Mouse (Mus musculus): Measurements from ENCODE around the gene Fam19a3. TPM values are rescaled to one million over a fixed set of nuclear protein-coding genes. Genes with fewer than 3 reads are reported as not detected.
A peak's percentile ranks its signal among the peaks of the same experiment; 100 is the strongest.

Gene Fam19a3
- polyA plus RNA-seq, 1 experiment from 2014 or later, result 0.05 TPM

GRCm38 (mm10) chr3:104794953-104795470 lies 13.4 kb upstream of the Fam19a3 start:
- Histone ChIP-seq H3K4me2 (ENCODE audit: low read length) (no peak overlapping the region), H3K27ac (ENCODE audit: low read depth, low read length) (no peak overlapping the region), H3K9ac (ENCODE audit: low read length) (no peak overlapping the region), H3K9me3 (replicated peaks; ENCODE audit: control insufficient read depth, low read length) (no peaks in the 10 kb centered on the region), H3K4me3 (ENCODE audit: low read depth, low read length) (no peak overlapping the region), H3K4me1 (ENCODE audit: control insufficient read depth, insufficient read depth, low read length) (peaks cover 17% of the 10 kb centered on the region; the same call in 1 of the 2 replicates), H3K36me3 (ENCODE audit: control insufficient read depth, insufficient read depth, low read length) (peaks cover 21% of the 10 kb centered on the region; the same call in 1 of the 2 replicates), H3K27me3 (replicated peaks; ENCODE audit: control insufficient read depth, insufficient read depth, low read length) (no peaks in the 10 kb centered on the region)
- WGBS, result 77% methylated on average over 12 of the region's 12 CpGs
- DNase-seq (ENCODE audit: low spot score), result no peak
- no peak for ATAC-seq

- no peak overlapping the region for H3K9ac ChIP-seq (ENCODE audit: low read length)
- H3K36me3 ChIP-seq (ENCODE audit: control insufficient read depth, insufficient read depth, low read length), result peaks cover 16% of the 10 kb centered on the region; the same call in 1 of the 2 replicates
- H3K4me2 ChIP-seq (ENCODE audit: low read length), result no peak overlapping the region
- ATAC-seq (peak; percentile 90), DNase-seq (ENCODE audit: low spot score) (peak; percentile 93)
- peak overlapping the region; percentile 60; the same call in 1 of the 2 replicates for H3K27ac ChIP-seq (ENCODE audit: low read depth, low read length)
- peaks cover 18% of the 10 kb centered on the region; the same call in 1 of the 2 replicates for H3K4me1 ChIP-seq (ENCODE audit: control insufficient read depth, insufficient read depth, low read length)
- H3K9me3 ChIP-seq (replicated peaks; ENCODE audit: control insufficient read depth, low read length), result no peaks in the 10 kb centered on the region
- no peaks in the 10 kb centered on the region for H3K27me3 ChIP-seq (replicated peaks; ENCODE audit: control insufficient read depth, insufficient read depth, low read length)
- WGBS, result 45% methylated on average over 20 of the region's 20 CpGs
- H3K4me3 ChIP-seq (ENCODE audit: low read depth, low read length), result no peak overlapping the region
Measured at GRCm38 (mm10) chr3:104793871-104794828, 12.5 kb upstream of the Fam19a3 start.

GRCm38 (mm10) chr3:104792360-104793270 lies 11.0 kb upstream of the Fam19a3 start:
- 77% methylated on average over 15 of the region's 15 CpGs for WGBS
- Histone ChIP-seq H3K27me3 (replicated peaks; ENCODE audit: control insufficient read depth, insufficient read depth, low read length) (no peaks in the 10 kb centered on the region), H3K4me2 (ENCODE audit: low read length) (no peak overlapping the region), H3K4me3 (ENCODE audit: low read depth, low read length) (no peak overlapping the region), H3K36me3 (ENCODE audit: control insufficient read depth, insufficient read depth, low read length) (peaks cover 16% of the 10 kb centered on the region; the same call in 1 of the 2 replicates), H3K9me3 (replicated peaks; ENCODE audit: control insufficient read depth, low read length) (no peaks in the 10 kb centered on the region), H3K4me1 (ENCODE audit: control insufficient read depth, insufficient read depth, low read length) (peaks cover 22% of the 10 kb centered on the region; the same call in 1 of the 2 replicates), H3K9ac (ENCODE audit: low read length) (no peak overlapping the region), H3K27ac (ENCODE audit: low read depth, low read length) (no peak overlapping the region)
- DNase-seq (ENCODE audit: low spot score) (no peak), ATAC-seq (no peak)

- no peak for DNase-seq (ENCODE audit: low spot score)
- Histone ChIP-seq H3K9me3 (replicated peaks; ENCODE audit: control insufficient read depth, low read length) (no peaks in the 10 kb centered on the region), H3K9ac (ENCODE audit: low read length) (no peak overlapping the region), H3K36me3 (ENCODE audit: control insufficient read depth, insufficient read depth, low read length) (peaks cover 12% of the 10 kb centered on the region; the same call in 1 of the 2 replicates), H3K27me3 (replicated peaks; ENCODE audit: control insufficient read depth, insufficient read depth, low read length) (no peaks in the 10 kb centered on the region), H3K4me3 (ENCODE audit: low read depth, low read length) (no peak overlapping the region), H3K27ac (ENCODE audit: low read depth, low read length) (no peak overlapping the region), H3K4me1 (ENCODE audit: control insufficient read depth, insufficient read depth, low read length) (peaks cover 22% of the 10 kb centered on the region; the same call in 1 of the 2 replicates), H3K4me2 (ENCODE audit: low read length) (no peak overlapping the region)
- WGBS, result 93% methylated on average over 8 of the region's 8 CpGs
- ATAC-seq, result no peak
Measured at GRCm38 (mm10) chr3:104791671-104792070, 10.0 kb upstream of the Fam19a3 start.

- no peak overlapping the region for H3K27ac ChIP-seq (ENCODE audit: low read depth, low read length)
Measured at GRCm38 (mm10) chr3:104791017-104791416, 9.4 kb upstream of the Fam19a3 start.

GRCm38 (mm10) chr3:104790401-104790937 lies 8.8 kb upstream of the Fam19a3 start:
- no peaks in the 10 kb centered on the region for H3K9me3 ChIP-seq (replicated peaks; ENCODE audit: control insufficient read depth, low read length)
- H3K9ac ChIP-seq (ENCODE audit: low read length), result no peak overlapping the region
- H3K36me3 ChIP-seq (ENCODE audit: control insufficient read depth, insufficient read depth, low read length), result peaks cover 9% of the 10 kb centered on the region; the same call in 1 of the 2 replicates
- H3K27ac ChIP-seq (ENCODE audit: low read depth, low read length), result no peak overlapping the region
- DNase-seq (ENCODE audit: low spot score) (peak; percentile 20), ATAC-seq (no peak)
- WGBS, result 29% methylated on average over 6 of the region's 6 CpGs
- peak overlapping the region; percentile 96 for H3K4me2 ChIP-seq (ENCODE audit: low read length)
- 0 out of 2 replicates have a peak overlapping the region, but pooled peaks have one; percentile 49 for H3K4me3 ChIP-seq (ENCODE audit: low read depth, low read length)
- H3K4me1 ChIP-seq (ENCODE audit: control insufficient read depth, insufficient read depth, low read length), result peaks cover 18% of the 10 kb centered on the region; the same call in 1 of the 2 replicates
- H3K27me3 ChIP-seq (replicated peaks; ENCODE audit: control insufficient read depth, insufficient read depth, low read length), result peaks cover 3% of the 10 kb centered on the region; the same call in 1 of the 2 replicates

More at GRCm38 (mm10) chr3:104791017-104791416, 9.4 kb upstream of the Fam19a3 start:
- Histone ChIP-seq H3K4me3 (ENCODE audit: low read depth, low read length) (no peak overlapping the region), H3K4me1 (ENCODE audit: control insufficient read depth, insufficient read depth, low read length) (peaks cover 22% of the 10 kb centered on the region; the same call in 1 of the 2 replicates), H3K4me2 (ENCODE audit: low read length) (peak overlapping the region; percentile 96), H3K27me3 (replicated peaks; ENCODE audit: control insufficient read depth, insufficient read depth, low read length) (no peaks in the 10 kb centered on the region), H3K9me3 (replicated peaks; ENCODE audit: control insufficient read depth, low read length) (no peaks in the 10 kb centered on the region), H3K36me3 (ENCODE audit: control insufficient read depth, insufficient read depth, low read length) (peaks cover 9% of the 10 kb centered on the region; the same call in 1 of the 2 replicates), H3K9ac (ENCODE audit: low read length) (no peak overlapping the region; the same call in 1 of the 2 replicates)
- ATAC-seq (no peak), DNase-seq (ENCODE audit: low spot score) (no peak)
- WGBS, result 23% methylated on average over 4 of the region's 4 CpGs

GRCm38 (mm10) chr3:104789822-104790221 lies 8.2 kb upstream of the Fam19a3 start:
- 39% methylated on average over 13 of the region's 13 CpGs for WGBS
- ATAC-seq (no peak), DNase-seq (ENCODE audit: low spot score) (no peak)
- H3K4me2 ChIP-seq (ENCODE audit: low read length), result peak overlapping the region; percentile 96
- H3K4me1 ChIP-seq (ENCODE audit: control insufficient read depth, insufficient read depth, low read length), result peaks cover 17% of the 10 kb centered on the region; the same call in 1 of the 2 replicates
- H3K27me3 ChIP-seq (replicated peaks; ENCODE audit: control insufficient read depth, insufficient read depth, low read length), result peaks cover 7% of the 10 kb centered on the region; the same call in 1 of the 2 replicates
- peaks cover 5% of the 10 kb centered on the region; the same call in 1 of the 2 replicates for H3K36me3 ChIP-seq (ENCODE audit: control insufficient read depth, insufficient read depth, low read length)
- peak overlapping the region; percentile 68; the same call in 1 of the 2 replicates for H3K9ac ChIP-seq (ENCODE audit: low read length)
- no peak overlapping the region for H3K27ac ChIP-seq (ENCODE audit: low read depth, low read length)
- peak overlapping the region; percentile 49 for H3K4me3 ChIP-seq (ENCODE audit: low read depth, low read length)
- H3K9me3 ChIP-seq (replicated peaks; ENCODE audit: control insufficient read depth, low read length), result no peaks in the 10 kb centered on the region

GRCm38 (mm10) chr3:104789312-104789605 lies 7.6 kb upstream of the Fam19a3 start:
- under 1% methylated on average over 10 of the region's 10 CpGs for WGBS
- peak; percentile 32; the same call in 1 of the 2 replicates for ATAC-seq
- peaks cover 4% of the 10 kb centered on the region; the same call in 1 of the 2 replicates for H3K36me3 ChIP-seq (ENCODE audit: control insufficient read depth, insufficient read depth, low read length)

More at GRCm38 (mm10) chr3:104789312-104789605, 7.6 kb upstream of the Fam19a3 start:
- no peaks in the 10 kb centered on the region for H3K9me3 ChIP-seq (replicated peaks; ENCODE audit: control insufficient read depth, low read length)
- H3K4me3 ChIP-seq (ENCODE audit: low read depth, low read length), result peak overlapping the region; percentile 49
- H3K4me1 ChIP-seq (ENCODE audit: control insufficient read depth, insufficient read depth, low read length), result peaks cover 11% of the 10 kb centered on the region; the same call in 1 of the 2 replicates
- peaks cover 7% of the 10 kb centered on the region; the same call in 1 of the 2 replicates for H3K27me3 ChIP-seq (replicated peaks; ENCODE audit: control insufficient read depth, insufficient read depth, low read length)
- no peak for DNase-seq (ENCODE audit: low spot score)
- H3K27ac ChIP-seq (ENCODE audit: low read depth, low read length), result peak overlapping the region; percentile 21; the same call in 1 of the 2 replicates
- peak overlapping the region; percentile 96 for H3K4me2 ChIP-seq (ENCODE audit: low read length)
- H3K9ac ChIP-seq (ENCODE audit: low read length), result peak overlapping the region; percentile 68

Data from forebrain, embryonic 14.5 days (tissue).